Mouse (Mus musculus): ENCODE results near the gene Hist1h4f.
"Not testable (repeated sequence)": the region's sequence is repeated elsewhere in the genome, so short reads cannot be mapped to it uniquely, and the experiment has no call there.

GRCm38 (mm10) chr13:23571504-23572217 lies 20.2 kb upstream of the Hist1h4f start:
- not testable (repeated sequence) for TF ChIP-seq CTCF (IDR thresholded peaks at IDR 0.05; ENCODE audit: low read depth, low read length); TAL1 (conservative IDR thresholded peaks at IDR 0.05; ENCODE audit: low read depth, low read length); GATA2 (IDR thresholded peaks at IDR 0.05; ENCODE audit: borderline replicate concordance, low read depth, low read length)
